Mouse (Mus musculus): ENCODE data around the gene Pigt.

DNA sequence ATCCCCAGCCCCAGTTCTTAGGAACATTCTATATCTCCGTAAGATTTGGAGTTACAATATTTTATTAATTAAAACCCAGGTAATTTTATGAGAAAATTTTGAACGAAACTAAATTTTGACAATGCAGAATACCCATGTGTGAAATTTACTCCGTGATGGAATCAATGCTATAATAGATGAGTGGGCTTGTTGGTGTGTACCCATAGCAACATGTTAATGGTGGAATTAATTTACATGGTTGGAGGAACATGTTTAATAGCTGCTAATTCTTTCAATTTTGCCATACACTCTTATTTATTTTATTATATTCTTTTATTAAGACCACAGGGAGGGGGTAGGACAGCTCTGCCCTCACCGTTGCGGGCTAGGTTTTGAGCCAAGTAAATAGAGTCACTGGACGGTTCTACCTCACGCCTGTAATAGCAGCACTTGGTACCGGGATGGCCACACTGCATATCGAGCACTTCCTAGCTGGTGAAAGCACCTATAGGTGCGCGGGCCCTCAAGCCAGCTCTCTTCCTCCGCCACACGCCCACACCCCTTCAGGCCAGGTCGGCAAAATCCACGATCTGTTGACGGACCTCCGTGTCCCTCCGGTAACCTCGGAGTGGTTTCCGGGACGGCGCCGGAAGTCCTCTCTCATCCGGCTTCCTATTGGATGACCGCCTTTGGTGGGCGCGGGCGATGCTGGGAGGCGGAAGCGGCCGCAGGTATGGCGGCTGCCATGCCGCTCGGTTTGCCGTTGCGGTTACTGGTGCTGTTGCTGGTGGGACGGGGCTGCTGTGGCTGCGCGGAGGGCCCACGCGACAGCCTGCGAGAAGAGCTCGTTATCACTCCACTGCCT is at the start of gene Pigt:
- TF ChIP-seq POLR2A (IDR thresholded peaks at IDR 0.05; ENCODE audit: borderline replicate concordance, control insufficient read depth, low read depth, low read length) (peak; percentile 94; the same call in 1 of the 2 replicates), CTCF (IDR thresholded peaks at IDR 0.05; ENCODE audit: control insufficient read depth, insufficient read depth, low read length) (no peak)

Measured in bone marrow, adult 2 months (tissue).